Mouse (Mus musculus) limb, embryonic 15.5 days (tissue): Measurements from ENCODE around the gene B3galnt1. TPM values are rescaled to one million over a fixed set of nuclear protein-coding genes. Genes with fewer than 3 reads are reported as not detected.
A peak's percentile ranks its signal among the peaks of the same experiment; 100 is the strongest.
"Not testable (repeated sequence)": the region's sequence is repeated elsewhere in the genome, so short reads cannot be mapped to it uniquely, and the experiment has no call there.

Experiments used
- ATAC-seq: fragments of 200-750 bp; cut with Nextera tagmentation; 2 replicates; pipeline ENCODE4 v1.8.0; 2017; ENCODE audit warnings: low read depth, moderate TSS enrichment; ENCODE audit not compliant: insufficient number of reproducible peaks, low FRiP score, low TSS enrichment
- H3K27ac ChIP-seq: fragments of 300-500 bp; sonication (generic); 2 replicates; pipeline ENCODE4 v1.5.1; 2015; ENCODE audit warnings: moderate library complexity, mild to moderate bottlenecking, inconsistent platforms
- H3K27me3 ChIP-seq: fragments of 300-500 bp; sonication (generic); 2 replicates; pipeline ENCODE4 v1.6.1; 2015; ENCODE audit warnings: inconsistent platforms
- H3K36me3 ChIP-seq: fragments of 300-500 bp; sonication (generic); 2 replicates; pipeline ENCODE4 v1.6.1; 2015; ENCODE audit warnings: inconsistent platforms
- H3K4me1 ChIP-seq: fragments of 300-500 bp; sonication (generic); 2 replicates; pipeline ENCODE4 v1.6.1; 2015; ENCODE audit warnings: inconsistent platforms
- H3K4me2 ChIP-seq: fragments of 300-500 bp; sonication (generic); 2 replicates; pipeline ENCODE4 v1.6.1; 2015; ENCODE audit warnings: mild to moderate bottlenecking, inconsistent platforms
- H3K4me3 ChIP-seq: fragments of 300-500 bp; sonication (generic); 2 replicates; pipeline ENCODE4 v1.5.1; 2015; ENCODE audit warnings: mild to moderate bottlenecking, inconsistent platforms
- H3K9ac ChIP-seq: fragments of 300-500 bp; sonication (generic); 2 replicates; pipeline ENCODE4 v1.6.1; 2015; ENCODE audit warnings: inconsistent platforms
- H3K9me3 ChIP-seq: fragments of 300-500 bp; sonication (generic); 2 replicates; pipeline ENCODE4 v1.6.1; 2016; ENCODE audit warnings: inconsistent platforms
- WGBS: fragments of 180-500 bp; shearing (Covaris S2); methylation state at CpG from one replicate; pipeline ENCODE4 v1.1.7; 2015; 5-methylcytosine and 5-hydroxymethylcytosine counted together
- polyA plus RNA-seq: library from polyadenylated mRNA; unstranded; fragments of >200 nt; fragmentation: Nextera tagmentation; extraction: Ambion mirVana; gene quantifications from 2 replicates; pipeline ENCODE4 v1.2.1, GENCODE M21; 2015

B3galnt1 gene
- polyA plus RNA-seq, 1 experiment from 2014 or later: 48.5 TPM

GRCm38 (mm10) chr3:69597211-69597610, 1.5 kb downstream of the B3galnt1 start:
- Histone ChIP-seq H3K4me1 (peaks cover 13% of the 10 kb centered on the region; the same call in 1 of the 2 replicates), H3K4me2 (peak overlapping the region; percentile 77), H3K9me3 (no peaks in the 10 kb centered on the region), H3K36me3 (no peaks in the 10 kb centered on the region), H3K27me3 (no peaks in the 10 kb centered on the region), H3K9ac (no peak overlapping the region), H3K27ac (no peak overlapping the region), H3K4me3 (peak overlapping the region; percentile 64)
- WGBS: 90% methylated on average over 6 of the region's 6 CpGs
- ATAC-seq: no peak

- H3K9ac ChIP-seq: no peak overlapping the region
- no peak overlapping the region for H3K27ac ChIP-seq
- H3K4me3 ChIP-seq: no peak overlapping the region
- H3K27me3 ChIP-seq: no peaks in the 10 kb centered on the region
- H3K4me1 ChIP-seq: peaks cover 13% of the 10 kb centered on the region; the same call in 1 of the 2 replicates
- ATAC-seq: no peak
- H3K4me2 ChIP-seq: no peak overlapping the region
- no peaks in the 10 kb centered on the region for H3K9me3 ChIP-seq
- 81% methylated on average over 3 of the region's 3 CpGs for WGBS
- H3K36me3 ChIP-seq: no peaks in the 10 kb centered on the region
Measured at GRCm38 (mm10) chr3:69596116-69596515, 2.6 kb downstream of the B3galnt1 start.

GRCm38 (mm10) chr3:69594071-69594470, 4.7 kb downstream of the B3galnt1 start:
- no peak overlapping the region for H3K4me2 ChIP-seq

GRCm38 (mm10) chr3:69593426-69593825, 5.3 kb downstream of the B3galnt1 start:
- Histone ChIP-seq H3K27ac (no peak overlapping the region), H3K4me1 (peaks cover 9% of the 10 kb centered on the region; the same call in 1 of the 2 replicates), H3K4me2 (no peak overlapping the region), H3K4me3 (no peak overlapping the region), H3K27me3 (no peaks in the 10 kb centered on the region), H3K9me3 (no peaks in the 10 kb centered on the region), H3K9ac (no peak overlapping the region), H3K36me3 (no peaks in the 10 kb centered on the region)
- WGBS: 86% methylated on average over 8 of the region's 8 CpGs
- no peak for ATAC-seq

More at GRCm38 (mm10) chr3:69594071-69594470, 4.7 kb downstream of the B3galnt1 start:
- ATAC-seq: no peak
- Histone ChIP-seq H3K4me1 (peaks cover 11% of the 10 kb centered on the region; the same call in 1 of the 2 replicates), H3K36me3 (no peaks in the 10 kb centered on the region), H3K27ac (no peak overlapping the region), H3K27me3 (no peaks in the 10 kb centered on the region), H3K9ac (no peak overlapping the region), H3K4me3 (no peak overlapping the region), H3K9me3 (no peaks in the 10 kb centered on the region)
- WGBS: 63% methylated on average over 9 of the region's 9 CpGs

GRCm38 (mm10) chr3:69588101-69588760, 10.5 kb downstream of the B3galnt1 start:
- ATAC-seq: no peak
- Histone ChIP-seq H3K4me2 (no peak overlapping the region), H3K27ac (no peak overlapping the region), H3K9ac (no peak overlapping the region), H3K9me3 (no peaks in the 10 kb centered on the region), H3K4me3 (no peak overlapping the region), H3K4me1 (no peaks in the 10 kb centered on the region), H3K36me3 (no peaks in the 10 kb centered on the region), H3K27me3 (no peaks in the 10 kb centered on the region)
- 41% methylated on average over 10 of the region's 10 CpGs for WGBS

GRCm38 (mm10) chr3:69583798-69584197, 15.0 kb downstream of the B3galnt1 start:
- no peak overlapping the region for H3K9ac ChIP-seq

GRCm38 (mm10) chr3:69578791-69579190, 20.0 kb downstream of the B3galnt1 start:
- 91% methylated on average over 1 of the region's 1 CpGs for WGBS
- Histone ChIP-seq H3K4me2 (no peak overlapping the region), H3K27ac (no peak overlapping the region), H3K4me1 (no peaks in the 10 kb centered on the region), H3K9ac (no peak overlapping the region), H3K9me3 (no peaks in the 10 kb centered on the region), H3K36me3 (peaks cover 40% of the 10 kb centered on the region), H3K4me3 (no peak overlapping the region), H3K27me3 (no peaks in the 10 kb centered on the region)
- ATAC-seq: no peak

More at GRCm38 (mm10) chr3:69583798-69584197, 15.0 kb downstream of the B3galnt1 start:
- Histone ChIP-seq H3K4me3 (no peak overlapping the region), H3K4me2 (no peak overlapping the region), H3K4me1 (no peaks in the 10 kb centered on the region), H3K9me3 (no peaks in the 10 kb centered on the region), H3K27me3 (no peaks in the 10 kb centered on the region), H3K27ac (no peak overlapping the region), H3K36me3 (peaks cover 13% of the 10 kb centered on the region; the same call in 1 of the 2 replicates)
- no peak for ATAC-seq
- WGBS: 72% methylated on average over 1 of the region's 1 CpGs

- Histone ChIP-seq H3K27ac (no peak overlapping the region), H3K4me3 (no peak overlapping the region), H3K9me3 (no peaks in the 10 kb centered on the region), H3K4me1 (no peaks in the 10 kb centered on the region), H3K9ac (no peak overlapping the region), H3K36me3 (peaks cover 39% of the 10 kb centered on the region), H3K27me3 (no peaks in the 10 kb centered on the region), H3K4me2 (no peak overlapping the region)
- no peak for ATAC-seq
- 77% methylated on average over 3 of the region's 3 CpGs for WGBS
Measured at GRCm38 (mm10) chr3:69576715-69577114, 22.0 kb downstream of the B3galnt1 start.

GRCm38 (mm10) chr3:69575577-69575976, 23.2 kb downstream of the B3galnt1 start:
- 92% methylated on average over 11 of the region's 11 CpGs for WGBS
- H3K9me3 ChIP-seq: no peaks in the 10 kb centered on the region
- H3K27me3 ChIP-seq: no peaks in the 10 kb centered on the region
- no peak overlapping the region for H3K9ac ChIP-seq
- H3K27ac ChIP-seq: no peak overlapping the region
- H3K36me3 ChIP-seq: peaks cover 39% of the 10 kb centered on the region
- no peak overlapping the region for H3K4me2 ChIP-seq
- no peaks in the 10 kb centered on the region for H3K4me1 ChIP-seq
- H3K4me3 ChIP-seq: no peak overlapping the region
- no peak for ATAC-seq

GRCm38 (mm10) chr3:69572561-69572960, 26.2 kb downstream of the B3galnt1 start:
- no peaks in the 10 kb centered on the region for H3K4me1 ChIP-seq
- H3K4me2 ChIP-seq: no peak overlapping the region
- H3K9ac ChIP-seq: no peak overlapping the region
- no peaks in the 10 kb centered on the region for H3K27me3 ChIP-seq
- H3K9me3 ChIP-seq: no peaks in the 10 kb centered on the region
- no peak for ATAC-seq
- no peak overlapping the region for H3K27ac ChIP-seq
- no peak overlapping the region for H3K4me3 ChIP-seq
- peaks cover 26% of the 10 kb centered on the region for H3K36me3 ChIP-seq
- 85% methylated on average over 5 of the region's 5 CpGs for WGBS

- H3K9ac ChIP-seq, H3K36me3 ChIP-seq, H3K4me2 ChIP-seq, ATAC-seq, H3K9me3 ChIP-seq, H3K4me3 ChIP-seq, H3K4me1 ChIP-seq, H3K27ac ChIP-seq, H3K27me3 ChIP-seq: not testable (repeated sequence)
- WGBS: 91% methylated on average over 1 of the region's 1 CpGs
Measured at GRCm38 (mm10) chr3:69565586-69565985, 33.2 kb downstream of the B3galnt1 start.

- no peak for ATAC-seq
- no peak overlapping the region for H3K27ac ChIP-seq
- no peaks in the 10 kb centered on the region for H3K36me3 ChIP-seq
- H3K4me3 ChIP-seq: no peak overlapping the region
- no peaks in the 10 kb centered on the region for H3K9me3 ChIP-seq
- H3K4me1 ChIP-seq: peaks cover 2% of the 10 kb centered on the region
- no peaks in the 10 kb centered on the region for H3K27me3 ChIP-seq
- no peak overlapping the region for H3K4me2 ChIP-seq
- WGBS: 71% methylated on average over 6 of the region's 6 CpGs
- H3K9ac ChIP-seq: no peak overlapping the region
Measured at GRCm38 (mm10) chr3:69563406-69563805, 35.4 kb downstream of the B3galnt1 start.
